Mouse (Mus musculus): ENCODE results near the gene Vmn1r200. TPM values are rescaled to one million over a fixed set of nuclear protein-coding genes. Genes with fewer than 3 reads are reported as not detected.

Gene Vmn1r200
- total RNA-seq (2023; ENCODE audit: inconsistent age) = not detected in 4 replicates

DNA sequence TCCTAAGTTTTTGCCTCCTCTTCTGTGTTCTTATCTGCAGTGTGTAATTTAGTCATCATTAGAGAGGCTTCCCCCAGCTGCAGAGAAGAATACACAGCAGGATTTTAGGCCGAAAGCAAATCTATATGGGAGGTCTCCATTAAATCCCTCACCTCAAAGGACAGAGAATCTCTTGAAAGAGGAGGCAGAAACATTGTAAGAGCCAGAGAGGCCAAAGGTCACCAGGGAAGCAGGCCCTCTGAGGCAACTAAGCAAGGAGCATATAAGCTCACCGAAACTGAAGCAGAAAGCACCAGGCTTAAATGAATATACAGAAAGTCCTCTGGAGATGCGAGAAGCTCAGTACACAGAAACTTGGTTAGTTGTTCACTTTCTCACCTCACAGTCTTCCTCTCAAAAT lies at the start of gene Vmn1r200:
Vmn1r200 (plus strand) TSS at position 301 of the 400 bp plus-strand sequence.

DNA sequence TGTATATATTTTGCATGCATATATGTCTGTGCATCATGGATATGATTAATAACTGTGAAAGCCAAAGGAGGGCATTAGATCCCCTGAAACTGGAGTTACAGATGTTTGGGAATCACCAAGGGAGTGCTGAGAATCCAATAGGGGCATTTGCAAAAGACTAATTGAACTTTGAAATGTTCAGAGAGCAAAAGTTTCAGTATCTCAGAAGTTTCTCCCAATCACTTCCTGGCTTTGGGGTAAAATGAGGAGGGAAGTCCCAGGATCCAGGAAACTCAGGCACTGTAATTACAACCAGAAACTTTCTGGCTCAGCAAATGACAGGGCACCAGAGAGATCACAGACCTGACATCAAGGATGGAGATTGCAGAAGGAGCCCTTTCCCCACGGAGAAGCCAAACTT lies 40.1 kb upstream of the Vmn1r200 start, which contains the start of gene Vmn1r198:
Vmn1r198 (plus strand) TSS at position 301 of the 400 bp plus-strand sequence.

DNA sequence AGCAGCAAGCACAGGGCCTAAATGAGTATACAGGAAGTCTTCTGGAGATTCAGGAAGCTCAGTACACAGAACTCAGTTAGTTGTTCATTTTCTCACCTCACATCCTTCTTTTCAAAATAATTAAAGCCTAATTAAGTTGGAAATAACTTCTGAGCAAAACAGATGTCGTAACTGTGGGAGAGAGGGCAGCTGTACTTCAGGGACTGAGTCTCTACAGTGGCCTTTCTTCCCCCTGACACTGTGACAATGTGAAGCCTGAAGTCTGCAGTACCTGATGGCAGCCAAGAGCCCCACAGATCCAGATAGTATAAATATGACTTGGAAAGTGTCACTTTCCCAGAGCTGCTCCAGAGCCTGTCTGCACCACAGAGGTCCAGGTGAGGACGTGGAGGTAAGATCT lies 10.7 kb upstream of the Vmn1r200 start, which contains the start of gene Vmn1r199:
Vmn1r199 (plus strand) TSS at position 301 of the 400 bp plus-strand sequence.

Other genes with a start within 250 kb of the Vmn1r200 start
- gene Vmn1r191, start 206.4 kb upstream of the Vmn1r200 start, total RNA-seq (2023; ENCODE audit: inconsistent age) = not detected in 4 replicates
- not detected in 4 replicates for gene Vmn1r192, start 199.2 kb upstream of the Vmn1r200 start, total RNA-seq (2023; ENCODE audit: inconsistent age)
- not detected in 4 replicates for gene Vmn1r193, start 167.2 kb upstream of the Vmn1r200 start, total RNA-seq (2023; ENCODE audit: inconsistent age)
- not detected in 4 replicates for gene Vmn1r194, start 146.2 kb upstream of the Vmn1r200 start, total RNA-seq (2023; ENCODE audit: inconsistent age)
- gene Vmn1r195, start 119.9 kb upstream of the Vmn1r200 start, total RNA-seq (2023; ENCODE audit: inconsistent age) = not detected in 4 replicates
- not detected in 4 replicates for gene Vmn1r196, start 100.5 kb upstream of the Vmn1r200 start, total RNA-seq (2023; ENCODE audit: inconsistent age)
- gene Vmn1r197, start 65.8 kb upstream of the Vmn1r200 start, total RNA-seq (2023; ENCODE audit: inconsistent age) = not detected in 4 replicates
- not detected in 4 replicates for gene Vmn1r198, start 40.0 kb upstream of the Vmn1r200 start, total RNA-seq (2023; ENCODE audit: inconsistent age)
- gene Vmn1r199, start 10.6 kb upstream of the Vmn1r200 start, total RNA-seq (2023; ENCODE audit: inconsistent age) = not detected in 4 replicates
- gene Vmn1r201, start 81.5 kb downstream of the Vmn1r200 start, total RNA-seq (2023; ENCODE audit: inconsistent age) = not detected in 4 replicates
- not detected in 4 replicates for gene Vmn1r202, start 115.0 kb downstream of the Vmn1r200 start, total RNA-seq (2023; ENCODE audit: inconsistent age)
- 0.15 TPM in 1 of 4 replicates, not detected in the others for gene Vmn1r203, start 127.7 kb downstream of the Vmn1r200 start, total RNA-seq (2023; ENCODE audit: inconsistent age)
- gene Vmn1r204, start 162.8 kb downstream of the Vmn1r200 start, total RNA-seq (2023; ENCODE audit: inconsistent age) = not detected in 4 replicates
- gene Vmn1r205, start 202.6 kb downstream of the Vmn1r200 start, total RNA-seq (2023; ENCODE audit: inconsistent age) = not detected in 4 replicates
- not detected in 4 replicates for gene Vmn1r206, start 233.9 kb downstream of the Vmn1r200 start, total RNA-seq (2023; ENCODE audit: inconsistent age)